Mouse (Mus musculus): ENCODE measurements around the gene Baiap2l2.
A peak's percentile ranks its signal among the peaks of the same experiment; 100 is the strongest.

- TF ChIP-seq CTCF (IDR thresholded peaks at IDR 0.05; ENCODE audit: borderline replicate concordance, insufficient read depth, low read length) = peak; percentile 33; the same call in 1 of the 2 replicates
- TF ChIP-seq POLR2A (IDR thresholded peaks at IDR 0.05; ENCODE audit: low read depth, low read length) = no peak
Observed at GRCm38 (mm10) chr15:79251781-79252491, 33.4 kb downstream of the Baiap2l2 start.

All from embryonic fibroblast, embryonic 13.5 days (primary cell).